Mouse (Mus musculus) right cerebral cortex, adult 18-20 months (tissue): Measurements from ENCODE around the gene Sh3gl2.

Source experiments
- DNase-seq: peaks from one replicate; pipeline ENCODE4 v3.0.0; 2022; ENCODE audit warnings: mixed read lengths

Sh3gl2 gene

GRCm38 (mm10) chr4:85319092-85319491 lies 114.2 kb downstream of the Sh3gl2 start:
- no peak for DNase-seq

DNA sequence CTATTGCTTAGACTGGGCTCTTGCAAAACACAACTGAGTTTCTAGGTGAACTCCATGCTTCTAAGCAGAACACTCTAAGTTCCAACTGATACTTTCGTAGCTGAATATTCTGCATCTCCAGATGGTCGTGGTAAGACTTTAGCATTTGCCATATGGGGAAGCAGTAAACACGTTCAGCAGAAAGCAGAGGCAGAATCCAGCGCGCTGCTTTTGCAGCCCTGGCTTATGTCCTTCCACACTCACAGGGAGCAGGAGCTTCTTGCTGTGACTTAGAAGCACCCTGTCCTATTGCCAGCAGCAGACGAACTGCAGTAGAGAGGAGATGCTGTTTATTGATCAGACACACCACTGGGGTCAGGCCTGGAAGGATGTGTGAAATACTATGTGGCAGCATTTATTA lies 120.5 kb downstream of the Sh3gl2 start:
- DNase-seq, result peak; percentile 85

- no peak for DNase-seq
Observed at GRCm38 (mm10) chr4:85326052-85326451, 121.1 kb downstream of the Sh3gl2 start.

- peak; percentile 59 for DNase-seq
Observed at GRCm38 (mm10) chr4:85334688-85335200, 129.8 kb downstream of the Sh3gl2 start.

GRCm38 (mm10) chr4:85336356-85336755 lies 131.4 kb downstream of the Sh3gl2 start:
- DNase-seq, result no peak

DNA sequence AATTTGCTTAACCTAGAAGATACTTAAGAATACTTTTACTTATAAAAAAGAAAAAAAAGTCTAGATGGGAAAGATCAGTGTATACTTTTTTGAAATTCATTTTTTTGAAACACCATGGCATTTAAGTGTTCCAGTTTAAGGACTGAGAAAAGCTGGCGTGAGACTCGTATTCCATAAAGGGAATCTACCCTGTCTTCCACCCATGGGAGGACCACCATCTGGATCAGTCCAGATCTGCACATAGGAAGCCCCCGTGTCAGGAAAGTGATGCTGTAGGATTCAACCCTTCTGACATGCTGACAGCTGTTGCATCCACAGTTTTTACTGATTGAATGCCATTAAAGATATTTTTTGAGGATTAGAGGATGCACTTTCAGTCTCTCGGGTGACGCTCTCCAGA lies 134.2 kb downstream of the Sh3gl2 start:
- DNase-seq, result no peak

- DNase-seq, result no peak
Observed at GRCm38 (mm10) chr4:85340686-85341085, 135.8 kb downstream of the Sh3gl2 start.

DNA sequence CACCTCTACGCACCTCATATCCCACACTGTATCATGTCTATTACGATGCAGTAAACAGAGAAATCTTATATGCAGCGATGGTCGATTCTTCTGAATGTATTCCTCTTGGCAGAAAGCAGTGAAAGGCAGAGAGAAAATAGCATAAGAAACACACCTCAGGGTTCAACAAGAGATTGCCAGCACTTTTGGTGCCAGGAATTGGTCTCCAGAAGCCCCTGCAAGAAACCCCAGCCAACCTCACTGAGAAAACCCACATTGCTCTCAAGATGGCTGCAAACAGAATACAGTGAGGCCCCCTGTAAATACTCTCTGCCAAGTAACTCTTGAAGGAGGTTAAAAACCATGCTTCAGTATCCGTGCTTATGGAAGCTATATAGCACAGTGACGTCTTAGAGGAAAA lies 141.0 kb downstream of the Sh3gl2 start:
- DNase-seq, result no peak

GRCm38 (mm10) chr4:85348079-85348643 lies 143.2 kb downstream of the Sh3gl2 start:
- no peak for DNase-seq

DNA sequence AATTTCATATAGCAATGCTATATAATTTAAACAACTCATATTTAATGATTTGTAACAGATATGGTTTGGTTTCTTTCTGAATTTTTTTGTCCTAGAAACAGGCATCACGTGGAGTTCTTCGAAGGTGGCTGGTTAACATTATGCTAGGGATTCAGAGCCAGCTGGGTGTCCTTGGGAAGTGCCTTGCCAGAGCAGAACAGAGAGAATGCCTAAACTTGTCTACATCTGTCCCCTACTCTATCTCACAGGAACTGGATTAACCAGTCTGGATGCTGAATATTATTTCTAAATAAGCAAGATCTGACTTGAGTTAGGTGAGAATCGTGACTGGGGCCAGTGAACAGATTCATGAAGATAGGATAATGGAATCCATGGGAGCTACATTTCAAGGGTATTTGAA lies 157.7 kb downstream of the Sh3gl2 start:
- no peak for DNase-seq

- no peak for DNase-seq
Observed at GRCm38 (mm10) chr4:85363205-85363604, 158.3 kb downstream of the Sh3gl2 start.

GRCm38 (mm10) chr4:85371036-85371435 lies 166.1 kb downstream of the Sh3gl2 start:
- peak; percentile 86 for DNase-seq

- DNase-seq, result no peak
Observed at GRCm38 (mm10) chr4:85374801-85375200, 169.9 kb downstream of the Sh3gl2 start.

DNA sequence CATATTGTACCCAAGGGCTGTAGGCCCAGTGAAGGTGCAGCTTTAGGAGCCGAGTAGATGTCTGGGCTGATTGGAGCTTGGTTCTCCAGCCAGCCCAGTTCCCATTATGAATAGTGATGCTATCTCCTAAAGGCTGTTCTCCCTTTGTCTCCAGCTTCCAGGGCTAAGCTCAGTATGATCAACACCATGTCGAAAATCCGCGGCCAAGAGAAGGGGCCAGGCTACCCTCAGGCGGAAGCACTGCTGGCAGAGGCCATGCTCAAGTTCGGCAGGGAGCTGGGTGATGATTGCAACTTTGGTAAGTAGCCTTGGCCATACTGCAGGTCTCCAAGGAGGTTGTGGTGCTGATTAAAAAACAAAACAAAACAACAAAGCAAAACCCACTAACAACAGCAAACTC lies 171.3 kb downstream of the Sh3gl2 start:
- no peak for DNase-seq

- DNase-seq, result no peak
Observed at GRCm38 (mm10) chr4:85376610-85377009, 171.7 kb downstream of the Sh3gl2 start.

- DNase-seq, result no peak
Observed at GRCm38 (mm10) chr4:85385241-85385640, 180.3 kb downstream of the Sh3gl2 start.

DNA sequence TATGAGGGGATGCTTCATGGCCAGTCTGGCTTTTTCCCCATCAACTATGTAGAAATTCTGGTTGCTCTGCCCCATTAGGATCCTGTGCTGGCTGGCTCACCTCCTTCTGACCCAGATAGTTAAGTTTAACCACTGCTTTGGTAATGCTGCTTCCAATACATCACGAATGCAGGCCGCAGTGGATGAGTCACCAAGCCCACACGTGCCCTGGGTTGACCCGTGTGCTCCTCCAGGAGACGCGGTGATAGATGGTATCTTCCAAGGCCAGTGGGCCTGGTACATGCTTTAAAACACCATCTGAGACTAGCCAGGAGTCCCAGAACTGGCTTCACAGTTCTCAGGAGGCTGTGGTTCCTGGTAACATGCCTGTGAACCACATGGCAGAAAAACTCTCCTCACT lies 182.8 kb downstream of the Sh3gl2 start:
- no peak for DNase-seq

DNA sequence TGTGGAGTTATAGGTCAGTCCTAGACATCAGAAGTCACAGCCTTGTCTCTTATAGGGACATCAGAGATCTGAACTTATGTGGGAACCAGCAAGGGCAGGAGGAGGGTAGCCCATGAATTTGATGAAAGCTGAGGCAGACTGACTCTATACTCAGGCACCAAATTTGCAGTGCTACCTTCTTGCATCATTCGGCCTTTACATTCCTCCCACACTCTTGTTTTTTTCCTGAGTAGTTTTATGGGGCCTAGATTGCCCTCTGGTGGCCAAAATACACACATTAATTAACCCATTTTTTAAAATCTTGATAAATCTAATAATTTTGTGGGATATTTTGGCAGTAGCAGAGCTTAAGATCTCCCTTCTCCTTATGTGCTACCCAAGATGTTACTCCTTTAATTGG lies 186.9 kb downstream of the Sh3gl2 start:
- peak; percentile 26 for DNase-seq

DNA sequence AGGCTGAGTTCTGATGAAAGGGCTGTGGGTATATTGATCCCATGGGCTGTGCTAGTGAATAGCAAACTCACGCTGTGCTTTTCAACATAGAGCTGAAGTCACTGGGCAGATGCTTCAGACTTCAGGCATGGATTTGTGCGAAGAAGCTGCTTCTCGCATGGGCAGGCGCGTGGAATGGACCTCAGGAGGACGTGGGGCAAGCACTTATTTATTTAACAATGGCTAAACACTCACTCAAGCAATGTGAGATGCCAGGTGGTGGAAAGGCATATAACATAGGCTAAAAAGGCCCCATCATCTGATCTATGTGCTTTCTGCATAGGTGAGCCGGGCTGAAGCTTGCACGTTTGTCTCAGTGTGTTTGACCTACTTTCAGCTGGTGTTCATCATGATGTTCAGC lies 193.8 kb downstream of the Sh3gl2 start:
- DNase-seq, result no peak

DNA sequence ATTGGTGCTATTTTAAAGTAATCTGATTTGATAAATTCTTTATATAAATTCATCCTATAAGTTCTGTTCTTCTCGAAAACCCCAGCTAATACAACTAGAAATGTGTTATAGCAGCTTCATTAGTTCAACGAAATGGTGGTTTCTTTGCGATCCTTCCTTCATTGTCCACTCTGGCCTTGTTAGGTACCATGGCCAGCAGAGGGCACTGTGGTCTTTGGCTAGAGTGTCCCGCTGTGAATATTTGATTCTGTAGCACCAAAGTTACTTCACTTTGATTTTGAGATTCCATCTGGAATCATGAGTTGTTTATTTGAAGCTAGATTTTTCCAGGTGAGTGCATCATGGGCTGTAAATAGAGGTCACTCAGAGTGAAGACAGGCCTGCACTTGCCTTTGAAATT lies 197.9 kb downstream of the Sh3gl2 start:
- peak; percentile 34 for DNase-seq

DNA sequence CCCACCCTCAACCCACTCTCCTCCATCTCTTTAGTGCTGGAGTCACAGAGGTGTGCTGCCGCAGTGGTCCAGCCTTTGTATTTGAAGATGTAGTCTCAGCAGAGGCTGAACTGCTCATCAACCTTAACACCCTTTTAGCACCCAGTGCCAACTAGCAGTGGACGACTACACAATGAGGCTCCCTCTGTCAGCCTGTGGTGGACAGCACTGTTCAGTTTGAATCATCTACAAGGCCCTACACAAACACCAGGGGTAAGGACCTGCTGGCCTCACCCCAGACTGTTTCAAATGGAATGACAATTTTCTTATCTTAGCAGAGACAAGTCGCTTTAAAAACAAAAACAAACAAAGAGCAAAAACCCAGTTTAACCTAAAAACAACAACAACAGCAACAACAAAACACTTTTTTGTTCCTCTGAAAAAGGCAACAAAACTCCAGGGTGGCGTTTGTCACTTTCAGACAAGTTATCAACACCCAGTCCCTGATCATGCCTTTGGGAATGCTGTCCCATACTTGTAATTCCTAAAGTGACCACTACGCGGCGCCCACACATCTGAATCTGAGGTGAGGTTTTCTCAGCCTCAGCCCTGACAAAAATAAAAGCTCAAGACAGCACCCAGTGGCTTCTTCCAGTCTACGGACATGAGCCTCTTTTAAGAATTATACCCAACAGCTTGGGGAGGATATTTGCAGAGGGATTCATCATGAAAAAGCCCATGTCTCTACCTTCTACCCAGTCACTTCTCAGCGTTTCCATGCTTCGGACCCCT lies 199.7 kb downstream of the Sh3gl2 start:
- peak; percentile 42 for DNase-seq

DNA sequence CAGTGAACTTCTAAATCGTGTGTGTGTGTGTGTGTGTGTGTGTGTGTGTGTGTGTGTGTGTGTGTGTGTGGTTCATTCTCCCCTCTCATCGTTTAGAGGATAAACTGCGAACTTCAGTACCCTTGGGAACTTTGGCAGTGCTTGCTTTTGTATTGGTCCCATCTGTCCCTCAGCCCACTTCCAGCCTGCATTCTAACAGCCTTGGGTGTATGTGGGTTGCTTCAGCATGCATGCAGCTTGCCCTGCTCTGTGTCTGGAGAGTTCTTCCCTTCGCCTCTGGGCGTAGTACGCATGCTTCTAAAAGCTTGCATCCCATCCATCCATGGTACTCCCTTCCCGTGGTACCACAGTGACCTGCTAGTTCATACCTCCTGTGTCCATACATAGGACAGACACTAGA lies 200.3 kb downstream of the Sh3gl2 start:
- no peak for DNase-seq

DNA sequence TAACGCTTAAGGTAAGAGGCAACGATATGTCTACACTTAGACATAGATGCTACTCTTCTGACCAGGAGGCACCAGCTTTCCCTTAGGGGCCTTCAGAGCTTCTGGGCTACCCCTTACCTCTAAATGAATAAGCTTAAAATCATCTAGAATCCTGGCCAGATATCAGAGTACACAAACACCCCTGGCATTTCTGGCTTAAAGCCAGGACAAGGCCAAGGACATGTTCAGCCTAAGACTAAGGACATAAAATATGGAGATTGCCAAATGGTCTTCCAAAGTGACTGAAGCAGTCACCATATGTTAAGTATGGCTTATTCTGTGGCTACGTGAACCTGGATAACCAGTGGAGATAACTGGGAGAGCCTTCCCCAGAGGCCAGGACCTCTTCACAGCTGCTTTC lies 211.5 kb downstream of the Sh3gl2 start:
- no peak for DNase-seq

DNA sequence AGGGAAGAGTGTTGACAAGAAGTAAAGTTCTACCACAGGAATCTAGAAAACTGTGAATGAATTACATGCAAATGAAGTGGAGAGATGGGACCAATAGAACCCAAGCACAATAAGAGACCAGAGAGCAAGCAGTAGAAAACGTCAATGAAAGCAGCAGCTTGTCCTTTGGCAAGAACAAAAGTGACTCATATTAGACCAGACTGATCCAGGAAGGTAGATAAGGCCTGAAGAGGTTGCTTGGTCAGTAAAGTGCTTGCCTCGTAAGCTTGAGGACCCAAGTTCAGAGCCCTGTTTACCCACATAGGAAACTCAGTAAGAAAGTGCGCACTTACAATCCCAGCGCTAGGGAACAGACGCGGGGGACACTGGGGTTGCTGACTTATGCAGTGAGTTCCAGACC lies 215.5 kb downstream of the Sh3gl2 start:
- DNase-seq, result no peak

DNA sequence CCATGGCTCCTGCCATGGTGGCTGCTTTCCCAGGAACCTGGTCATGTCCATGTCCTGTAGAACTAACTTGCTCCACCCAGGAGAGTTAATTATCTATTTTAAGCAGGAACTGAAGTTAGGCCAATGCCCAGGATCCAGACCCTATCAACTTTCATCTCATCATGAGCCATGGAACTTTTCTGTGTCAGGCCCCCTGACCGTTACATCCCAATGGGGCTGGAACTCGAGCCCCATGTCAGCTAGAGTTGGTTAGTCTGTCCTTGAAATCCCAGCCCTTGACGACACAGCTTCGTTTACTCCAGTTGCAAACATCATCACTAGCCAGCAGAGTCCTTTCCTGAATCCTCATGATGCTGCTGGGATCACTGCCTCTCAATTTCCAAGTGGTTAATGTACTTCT lies 221.3 kb downstream of the Sh3gl2 start:
- no peak for DNase-seq
